Mouse (Mus musculus) liver, postnatal 0 days (tissue): ENCODE measurements around the gene Qk.

Experiments
- CTCF ChIP-seq: sonication (generic); IDR thresholded peaks from 2 replicates; pipeline ENCODE4 v1.5.1; 2016; ENCODE audit warnings: antibody characterized with exemption, low read depth
- EP300 ChIP-seq: IDR thresholded peaks from 2 replicates; pipeline ENCODE4 v1.6.1; 2016; ENCODE audit warnings: antibody characterized with exemption, low read depth, mild to moderate bottlenecking

DNA sequence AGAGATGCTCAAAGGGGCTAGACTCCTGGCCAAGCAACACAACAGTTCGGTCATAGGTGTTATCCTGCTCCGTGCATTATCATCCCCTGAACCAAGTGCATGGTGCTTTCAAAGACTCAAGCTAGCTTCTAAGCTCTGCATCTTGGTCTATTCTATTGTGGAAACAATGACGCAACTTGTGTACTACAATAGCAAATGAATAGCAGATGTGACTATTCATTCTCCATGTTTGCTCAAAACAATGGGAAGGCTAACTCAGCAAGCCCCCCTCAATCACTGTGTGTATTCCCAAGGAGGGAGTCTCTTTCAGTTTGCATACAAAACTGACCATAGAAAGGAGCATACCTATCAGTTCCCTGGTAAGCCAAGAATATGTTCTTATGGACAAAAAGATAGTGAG, 121.4 kb downstream of the Qk start:
- TF ChIP-seq CTCF (no peak), EP300 (no peak)
